Mouse (Mus musculus) erythroid progenitor cell, adult 5-6 weeks (primary cell): ENCODE measurements around the gene Kpna2. TPM values are rescaled to one million over a fixed set of nuclear protein-coding genes. Genes with fewer than 3 reads are reported as not detected.
A peak's percentile ranks its signal among the peaks of the same experiment; 100 is the strongest.
"Not testable (repeated sequence)": the region's sequence is repeated elsewhere in the genome, so short reads cannot be mapped to it uniquely, and the experiment has no call there.

Source experiments
- ATAC-seq: replicated peaks from 2 replicates; pipeline ENCODE4 v1.8.0; 2016; ENCODE audit warnings: moderate number of reproducible peaks, mild to moderate bottlenecking, moderate TSS enrichment, inconsistent platforms; ENCODE audit not compliant: poor library complexity, low FRiP score, severe bottlenecking
- total RNA-seq, 2 experiments: library from RNA; stranded (forward) in 1 of 2; stranded (reverse) in 1 of 2; fragments of 150-400 nt in 1 of 2; fragments of 186-747, 209-891 nt in 1 of 2; gene quantifications; 2 replicates each; pipeline versions ENCODE4 v1.2.3 to v1.2.4; 2015 to 2017; ENCODE audit warnings: low replicate concordance in 2 of 2

The Kpna2 gene
- total RNA-seq, 2 experiments from 2014 or later: 286 to 494 TPM

DNA sequence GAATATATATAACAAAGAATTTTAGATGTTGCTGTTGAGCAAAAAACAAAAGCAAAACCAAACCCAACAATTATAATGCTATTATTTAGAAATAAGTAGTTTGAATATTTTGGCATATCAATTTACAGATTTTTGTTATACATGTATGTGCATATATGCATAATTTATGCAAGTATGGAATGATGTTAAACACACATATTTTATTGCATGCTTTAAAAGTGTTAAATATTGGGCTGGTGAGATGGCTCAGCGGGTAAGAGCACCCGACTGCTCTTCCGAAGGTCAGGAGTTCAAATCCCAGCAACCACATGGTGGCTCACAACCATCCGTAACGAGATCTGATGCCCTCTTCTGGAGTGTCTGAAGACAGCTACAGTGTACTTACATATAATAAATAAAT, 20.4 kb upstream of the Kpna2 start:
- ATAC-seq: not testable (repeated sequence)

GRCm38 (mm10) chr11:107019318-107019717, 20.0 kb upstream of the Kpna2 start:
- ATAC-seq: no peak

- peak; percentile 62; the same call in 1 of the 2 replicates for ATAC-seq
Observed at GRCm38 (mm10) chr11:107018606-107019005, 19.3 kb upstream of the Kpna2 start.

DNA sequence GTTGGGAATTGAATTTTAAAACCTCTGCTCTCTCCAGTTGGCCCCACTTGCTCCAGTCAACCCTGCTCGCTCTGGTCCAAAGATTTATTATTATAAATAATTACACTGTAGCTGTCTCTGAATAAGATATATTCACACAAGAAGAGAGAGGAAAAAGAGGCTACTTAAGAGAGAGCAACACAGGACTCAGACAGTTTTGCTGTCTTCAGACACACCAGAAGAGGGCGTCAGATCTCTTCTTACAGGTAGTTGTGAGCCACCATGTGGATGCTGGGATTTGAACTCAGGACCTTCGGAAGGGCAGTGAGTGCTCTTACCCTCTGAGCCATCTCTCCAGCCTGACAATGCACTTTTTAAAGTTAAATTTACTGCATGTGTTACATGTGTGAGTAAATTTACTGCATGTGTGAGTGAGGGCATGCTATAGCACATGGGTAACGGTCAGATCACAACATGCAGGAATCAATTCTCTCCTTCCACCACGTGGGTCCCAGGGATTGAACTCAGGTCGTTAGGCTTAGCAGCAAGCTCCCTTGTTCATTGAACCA, 18.1 kb upstream of the Kpna2 start:
- ATAC-seq: no peak

DNA sequence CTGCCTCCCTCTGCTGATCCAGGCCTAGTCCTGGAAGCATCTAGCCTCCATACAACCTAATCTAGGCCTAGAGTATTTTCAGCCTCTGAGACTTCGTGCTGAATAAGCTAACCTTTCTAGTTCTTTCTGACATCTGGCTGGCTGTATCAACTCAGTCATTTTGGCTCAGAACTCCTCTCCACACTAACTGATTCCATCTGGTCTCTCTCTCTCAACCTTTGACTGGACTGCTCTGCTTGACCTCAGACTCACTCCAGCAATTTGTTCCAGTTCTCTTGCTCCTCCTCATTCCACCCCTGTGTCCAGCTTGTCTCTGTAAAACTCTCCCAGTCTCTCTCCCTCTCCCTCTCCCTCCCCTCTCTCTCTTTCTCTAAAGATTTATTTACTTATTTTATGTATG, 17.6 kb upstream of the Kpna2 start:
- ATAC-seq: no peak

DNA sequence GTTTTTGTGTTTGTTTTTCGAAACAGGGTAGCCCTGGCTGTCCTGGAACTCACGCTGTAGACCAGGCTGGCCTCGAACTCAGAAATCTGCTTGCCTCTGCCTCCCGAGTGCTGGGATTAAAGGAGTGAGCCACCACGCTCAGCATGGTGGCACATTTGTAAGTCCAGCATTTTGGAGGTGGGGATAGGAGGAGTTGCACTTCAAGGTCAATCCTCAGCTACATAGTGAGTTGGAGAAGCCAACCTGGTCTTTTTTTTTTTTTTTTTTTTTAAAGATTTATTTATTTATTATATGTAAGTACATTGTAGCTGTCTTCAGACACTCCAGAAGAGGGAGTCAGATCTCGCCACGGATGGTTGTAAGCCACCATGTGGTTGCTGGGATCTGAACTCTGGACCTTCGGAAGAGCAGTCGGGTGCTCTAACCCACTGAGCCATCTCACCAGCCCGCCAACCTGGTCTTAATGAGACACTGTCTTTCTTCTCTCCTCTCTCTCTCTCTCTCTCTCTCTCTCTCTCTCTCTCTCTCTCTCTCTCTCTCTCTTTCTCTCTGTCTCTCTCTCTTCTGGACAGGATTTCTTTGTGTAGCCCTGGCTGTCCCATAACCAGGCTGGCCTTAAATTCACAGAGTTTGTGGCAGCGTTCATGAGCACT, 16.3 kb upstream of the Kpna2 start:
- ATAC-seq: not testable (repeated sequence)

DNA sequence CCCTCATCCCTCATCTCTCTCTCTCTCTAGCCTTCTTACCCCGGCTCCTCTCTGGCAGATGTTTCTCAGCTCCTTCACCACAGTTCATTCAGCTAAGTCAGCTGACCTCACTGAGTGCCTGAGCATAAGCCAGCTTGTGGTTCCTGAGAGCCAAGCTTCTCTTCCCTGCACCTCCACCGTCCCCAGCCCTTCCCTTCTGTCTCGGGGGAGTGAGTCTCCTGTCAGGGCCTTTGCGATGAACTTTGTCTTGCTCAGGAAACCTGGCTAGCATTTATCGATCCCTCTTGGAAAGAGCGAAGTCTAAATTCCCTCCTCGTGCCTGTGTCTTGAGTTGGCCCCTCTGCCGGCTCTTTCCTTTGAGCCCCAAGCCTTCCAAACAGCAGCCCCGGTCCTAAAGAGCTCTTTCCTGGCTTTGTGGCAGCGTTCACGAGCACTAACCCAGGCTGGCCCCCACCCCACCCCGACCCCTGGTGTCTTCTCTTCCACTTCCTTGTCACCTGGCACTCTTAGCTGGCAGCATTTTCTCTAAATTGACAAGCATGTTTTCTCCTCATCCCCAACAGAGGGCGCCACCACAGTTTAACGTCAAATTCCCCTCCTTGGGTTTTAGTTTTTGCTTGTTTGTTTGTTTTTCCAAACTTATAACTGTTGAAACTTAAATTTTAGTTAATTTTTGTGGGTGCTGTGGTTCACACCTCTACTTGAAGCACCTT, 15.4 kb upstream of the Kpna2 start:
- no peak for ATAC-seq

GRCm38 (mm10) chr11:107014020-107014585, 14.8 kb upstream of the Kpna2 start:
- ATAC-seq: no peak

GRCm38 (mm10) chr11:107012324-107013017, 13.1 kb upstream of the Kpna2 start:
- peak; percentile 95 for ATAC-seq

GRCm38 (mm10) chr11:107011669-107012323, 12.5 kb upstream of the Kpna2 start:
- 0 out of 2 replicates have a peak, but pooled peaks have one; percentile 16 for ATAC-seq

DNA sequence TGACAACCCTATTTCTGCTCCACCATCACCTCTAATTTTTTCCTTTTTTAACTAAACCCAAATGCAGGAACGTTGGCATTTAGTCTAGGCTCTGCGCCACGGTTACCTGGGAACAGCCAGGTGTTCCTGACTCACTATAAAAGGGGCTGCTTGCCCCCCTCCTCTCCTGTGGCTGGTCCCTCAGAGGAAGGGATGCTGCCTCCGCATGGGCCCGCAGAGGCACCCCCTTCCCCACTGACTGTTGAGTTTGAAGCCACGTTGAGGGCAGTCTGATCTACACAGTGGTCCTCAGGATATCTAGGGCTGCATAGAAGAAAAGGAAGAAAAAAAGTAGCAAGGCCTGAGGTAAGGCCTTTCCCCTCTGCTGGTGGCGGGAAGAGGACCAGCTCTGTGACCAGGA, 11.8 kb upstream of the Kpna2 start:
- ATAC-seq: no peak

DNA sequence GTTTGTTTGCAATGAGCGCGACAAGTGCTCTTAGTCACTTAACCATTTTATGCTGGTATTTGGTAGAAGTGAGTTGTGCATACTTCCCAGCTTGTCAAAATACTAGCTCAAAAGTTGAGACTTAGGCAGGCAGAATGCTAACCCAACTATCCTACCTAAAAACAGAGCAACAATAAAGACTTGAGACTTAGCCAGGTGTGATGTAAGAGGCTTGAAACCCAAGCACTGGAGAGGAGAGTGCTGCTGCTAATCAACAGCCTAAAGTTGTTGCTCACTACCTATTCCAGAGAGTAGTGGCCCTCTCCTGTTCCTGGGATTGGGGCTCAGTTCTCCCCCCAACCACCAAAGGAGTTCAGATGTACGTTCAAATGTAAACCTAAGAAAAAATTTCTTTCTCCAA, 11.1 kb upstream of the Kpna2 start:
- no peak for ATAC-seq

- no peak for ATAC-seq
Observed at GRCm38 (mm10) chr11:107005538-107005937, 6.2 kb upstream of the Kpna2 start.

DNA sequence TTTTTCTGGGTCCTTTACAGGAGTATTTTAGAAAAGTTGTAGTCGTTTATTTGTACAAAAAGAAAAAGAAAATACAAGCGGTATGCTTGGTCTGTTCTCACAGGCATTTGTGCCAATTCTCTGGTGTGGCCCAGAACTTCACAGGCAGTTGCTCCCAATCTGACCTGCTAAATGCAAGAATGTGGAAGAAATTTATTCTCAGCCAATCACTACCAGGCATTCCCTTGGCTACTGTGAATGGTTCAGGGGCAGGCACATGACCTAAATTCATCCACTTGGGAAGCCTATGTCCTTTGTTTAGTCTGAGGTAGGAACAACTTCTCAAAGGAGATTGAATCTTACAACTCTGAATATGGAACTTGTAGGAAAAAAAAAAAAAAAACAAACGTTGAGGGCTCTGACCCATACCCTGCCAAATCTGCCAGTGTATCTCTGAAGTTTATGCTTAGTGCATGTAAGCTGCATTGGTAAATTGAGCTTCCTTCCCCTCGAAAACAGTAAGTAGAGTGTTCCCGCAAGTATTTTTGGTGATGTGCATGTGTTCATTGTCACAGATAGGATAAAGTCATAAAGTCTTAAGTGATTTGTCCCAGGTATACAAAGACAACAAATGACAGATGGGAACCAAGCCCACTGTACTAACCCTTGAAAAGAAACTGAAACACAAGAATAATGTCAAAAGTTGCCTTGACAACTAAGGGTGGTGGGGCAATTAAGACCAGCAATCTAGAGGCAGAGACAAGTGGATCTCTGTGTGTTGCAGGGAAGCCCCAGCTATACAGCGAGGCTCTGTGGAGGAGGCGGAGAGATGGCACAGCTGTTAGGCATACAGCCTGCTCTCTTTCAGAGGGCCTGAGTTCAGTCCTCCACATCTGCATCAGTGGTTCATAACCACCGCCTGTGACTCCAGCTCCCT, 2.7 kb upstream of the Kpna2 start:
- ATAC-seq: no peak

DNA sequence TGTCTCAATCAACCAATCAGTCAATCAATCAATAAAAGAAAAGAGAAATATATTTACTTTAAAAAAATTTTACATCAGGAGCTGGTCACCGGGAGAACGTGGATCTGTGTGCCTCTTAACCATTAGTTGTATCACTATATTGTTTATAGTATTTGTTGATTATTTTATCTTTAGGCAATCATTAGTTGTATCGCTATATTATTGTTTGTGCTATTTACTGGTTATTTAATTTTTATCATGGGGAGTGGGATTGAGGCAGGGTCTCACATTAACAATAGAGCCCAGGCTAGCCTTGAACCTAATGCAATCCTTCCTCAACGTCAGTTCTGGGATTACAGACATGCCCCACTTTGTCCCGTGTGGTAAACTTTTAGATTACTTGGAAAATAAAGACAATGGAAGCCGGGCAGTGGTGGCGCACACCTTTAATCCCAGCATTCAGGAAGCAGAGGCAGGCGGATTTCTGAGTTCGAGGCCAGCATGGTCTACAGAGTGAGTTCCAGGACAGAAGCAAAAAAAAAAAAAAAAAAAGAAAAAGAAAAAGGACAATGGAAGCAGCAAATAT, 690 bp upstream of the Kpna2 start:
- no peak for ATAC-seq

GRCm38 (mm10) chr11:106998651-106999150, 640 bp downstream of the Kpna2 start:
- ATAC-seq: peak; percentile 26; the same call in 1 of the 2 replicates

DNA sequence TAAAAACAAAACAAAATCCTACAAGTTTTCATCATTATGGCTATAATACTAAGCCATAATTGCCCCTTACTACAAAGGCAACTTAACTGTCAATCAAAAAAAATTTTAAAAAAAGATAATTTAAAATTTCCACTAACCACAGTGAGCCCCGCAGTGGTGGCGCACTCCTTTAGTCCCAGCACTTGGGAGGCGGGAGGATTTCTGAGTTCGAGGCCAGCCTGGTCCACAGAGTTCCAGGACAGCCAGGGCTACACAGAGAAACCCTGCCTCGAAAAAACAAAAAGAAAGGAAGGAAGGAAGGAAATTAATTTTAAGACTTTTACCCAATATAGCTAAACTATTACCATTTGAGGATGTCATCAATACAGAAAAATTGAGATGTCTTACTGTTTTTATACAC, 1.4 kb downstream of the Kpna2 start:
- ATAC-seq: no peak

- ATAC-seq: not testable (repeated sequence)
Observed at GRCm38 (mm10) chr11:106996492-106996891, 2.8 kb downstream of the Kpna2 start.
